Mouse (Mus musculus): ENCODE results near the gene Nlrp14.
"Not testable (repeated sequence)": the region's sequence is repeated elsewhere in the genome, so short reads cannot be mapped to it uniquely, and the experiment has no call there.

Gene Nlrp14

GRCm38 (mm10) chr7:107166690-107167089 lies at the start of gene Nlrp14:
Gene Nlrp14, plus strand, starts transcription at chr7:107166990.
- DNase-seq (ENCODE audit: low spot score in 2 of 2), result no peak

GRCm38 (mm10) chr7:107130983-107131382 lies 35.8 kb upstream of the Nlrp14 start, which contains the start of gene Olfr715:
Gene Olfr715, minus strand, starts transcription at chr7:107131083.
- not testable (repeated sequence) for DNase-seq (ENCODE audit: low spot score in 2 of 2)

GRCm38 (mm10) chr7:107138027-107138426 lies 28.8 kb upstream of the Nlrp14 start, which contains the start of gene Olfr716:
Gene Olfr716, plus strand, starts transcription at chr7:107138327.
- DNase-seq (ENCODE audit: low spot score in 2 of 2), result not testable (repeated sequence)

- no peak for DNase-seq (ENCODE audit: low spot score in 2 of 2)
Measured at GRCm38 (mm10) chr7:107180406-107180805, 13.6 kb downstream of the Nlrp14 start.

GRCm38 (mm10) chr7:107201817-107202216 lies 35.0 kb downstream of the Nlrp14 start:
- no peak for DNase-seq (ENCODE audit: low spot score in 2 of 2)

- no peak for DNase-seq (ENCODE audit: low spot score in 2 of 2)
Measured at GRCm38 (mm10) chr7:107207843-107208242, 41.1 kb downstream of the Nlrp14 start.

GRCm38 (mm10) chr7:107209204-107209860 lies 42.5 kb downstream of the Nlrp14 start, which contains the start of gene Rbmxl2:
Gene Rbmxl2, plus strand, starts transcription at chr7:107209445.
- no peak for DNase-seq (ENCODE audit: low spot score in 2 of 2)

GRCm38 (mm10) chr7:107210126-107210576 lies 43.4 kb downstream of the Nlrp14 start:
- DNase-seq (ENCODE audit: low spot score in 2 of 2), result no peak

GRCm38 (mm10) chr7:107215723-107216122 lies 48.9 kb downstream of the Nlrp14 start:
- DNase-seq (ENCODE audit: low spot score in 2 of 2), result peak in 1 of 2 experiments; percentile 5

- no peak for DNase-seq (ENCODE audit: low spot score in 2 of 2)
Measured at GRCm38 (mm10) chr7:107216845-107217244, 50.1 kb downstream of the Nlrp14 start.

- no peak for DNase-seq (ENCODE audit: low spot score in 2 of 2)
Measured at GRCm38 (mm10) chr7:107236854-107237253, 70.1 kb downstream of the Nlrp14 start.

- DNase-seq (ENCODE audit: low spot score in 2 of 2), result no peak
Measured at GRCm38 (mm10) chr7:107237498-107237897, 70.7 kb downstream of the Nlrp14 start.

GRCm38 (mm10) chr7:107241371-107241883 lies 74.6 kb downstream of the Nlrp14 start:
- no peak for DNase-seq (ENCODE audit: low spot score in 2 of 2)
